8 mouse cellular contexts compared by ENCODE assay signal in the genomic region with DNA sequence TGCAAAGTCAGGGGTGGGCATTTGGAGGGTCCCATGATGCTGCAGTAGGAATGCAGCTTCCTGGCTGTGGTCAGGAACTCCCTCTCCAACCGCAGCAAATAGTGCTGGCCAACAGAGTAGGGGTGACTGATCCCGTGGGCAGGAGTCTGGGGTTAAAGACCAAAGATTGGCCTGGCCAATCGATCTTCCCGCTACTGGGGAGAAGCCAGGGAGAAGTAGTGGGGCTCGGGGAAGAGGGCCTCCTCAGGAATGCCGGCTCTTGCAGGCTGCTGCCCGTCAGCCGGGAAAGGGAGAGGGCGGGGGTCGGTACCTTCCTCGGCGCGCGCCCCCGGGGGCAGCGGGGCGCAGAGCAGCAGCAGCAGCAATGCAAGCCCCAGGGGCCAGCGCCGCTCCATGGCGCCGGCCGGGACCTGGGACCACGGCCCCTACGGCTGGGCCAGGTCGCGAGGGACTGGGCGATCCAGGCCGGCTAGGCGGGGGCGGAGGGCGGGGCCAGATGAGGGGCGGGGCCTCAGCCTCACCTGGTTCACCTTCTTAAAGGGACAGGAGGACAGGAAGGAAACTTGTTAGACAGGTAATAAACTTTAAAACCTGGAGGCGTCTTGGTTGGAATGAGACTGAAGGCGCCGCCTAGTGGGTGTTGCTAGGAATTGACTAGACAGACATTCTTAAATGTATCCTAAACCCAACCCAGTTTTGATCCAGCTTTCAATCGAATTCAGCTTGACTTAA. TPM values are rescaled to one million over a fixed set of nuclear protein-coding genes. Genes with fewer than 3 reads are reported as not detected.
DNase-seq lines count a peak whose midpoint lies in the region; ATAC-seq and TF ChIP-seq lines count a peak whose summit lies in the region.

A gene (minus strand): TSS at position 453 of the 732 bp plus-strand sequence.

- WGBS in heart, embryonic 12.5 days: 1% methylated on average over 35 of the region's 36 CpGs
- WGBS in kidney, embryonic 16.5 days: under 1% methylated on average over 31 of the region's 36 CpGs

- CTCF ChIA-PET in Patski (lab: Charles Lee): interaction anchor here (1.0 to 3.2 kb wide), 5 partner anchors 10 to 24 kb away, joined by 3 to 13 read pairs (median 6); a partner anchor contains a TSS

- peak; percentile 70 for TF ChIP-seq CTCF in Patski (IDR thresholded peaks at IDR 0.05)

- peaks cover 66% of the 10 kb centered on the region for H3K4me1 ChIP-seq in heart, embryonic 12.5 days (replicated peaks)
- H3K4me1 ChIP-seq in kidney, embryonic 16.5 days (ENCODE audit: insufficient read depth, low read length): peaks cover 21% of the 10 kb centered on the region

- H3K27me3 ChIP-seq in Patski: no peaks in the 10 kb centered on the region
- no peaks in the 10 kb centered on the region for H3K27me3 ChIP-seq in heart, embryonic 12.5 days (replicated peaks)
- no peaks in the 10 kb centered on the region for H3K27me3 ChIP-seq in kidney, embryonic 16.5 days (ENCODE audit: insufficient read depth, low read length)

- ATAC-seq in Patski: peak; percentile 46
- peak; percentile 58 for ATAC-seq in heart, embryonic 12.5 days (ENCODE audit: insufficient number of reproducible peaks, low FRiP score)
- ATAC-seq in kidney, embryonic 16.5 days (ENCODE audit: low FRiP score, low TSS enrichment): peak; percentile 87

- in situ Hi-C loops in Patski (cut with MboI; ENCODE audit: low pct_unique_long_range_greater_than_20kb): no loop called here

- peak within 1 kb of the TSS; percentile 58 for H3K4me3 ChIP-seq in heart, embryonic 12.5 days
- H3K4me3 ChIP-seq in kidney, embryonic 16.5 days (ENCODE audit: low read length): peak within 1 kb of the TSS; percentile 51

- peak within 1 kb of the TSS; percentile 49; the same call in 1 of the 2 replicates for H3K27ac ChIP-seq in heart, embryonic 12.5 days (ENCODE audit: poor library complexity, severe bottlenecking)
- no peak within 1 kb of the TSS for H3K27ac ChIP-seq in kidney, embryonic 16.5 days (ENCODE audit: low read length)

- intact Hi-C loops in gastrocnemius, postnatal 36 days (cut with DNase I): no loop called here

- peak; percentile 59 for DNase-seq in gastrocnemius, adult 18-20 months (ENCODE audit: low spot score)
- no peak for DNase-seq in gastrocnemius, postnatal 36 days
- DNase-seq in Patski (ENCODE audit: low read depth, low spot score): no peak
- peak; percentile 64 to 70 for DNase-seq in cerebellum, postnatal 36 days
- DNase-seq in lung, postnatal 14 days: peak; percentile 81
- DNase-seq in right cerebral cortex, postnatal 14 days: peak; percentile 62

- peak within 1 kb of the TSS; percentile 97 for H3K4me2 ChIP-seq in heart, embryonic 12.5 days
- H3K4me2 ChIP-seq in kidney, embryonic 16.5 days (replicated peaks; ENCODE audit: low read depth, low read length): peak within 1 kb of the TSS; percentile 77

- H3K36me3 ChIP-seq in heart, embryonic 12.5 days: no peaks in the 10 kb centered on the region
- H3K36me3 ChIP-seq in kidney, embryonic 16.5 days (ENCODE audit: insufficient read depth, low read length): no peaks in the 10 kb centered on the region

- H3K9me3 ChIP-seq in heart, embryonic 12.5 days (replicated peaks): no peaks in the 10 kb centered on the region
- H3K9me3 ChIP-seq in kidney, embryonic 16.5 days (ENCODE audit: low read length): no peaks in the 10 kb centered on the region

- POLR2A ChIA-PET in Patski (lab: Charles Lee): interaction anchor here (0.6 kb wide), 1 partner anchor 23 kb away, joined by 3 read pairs; no protein-coding TSS in a partner anchor

- H3K9ac ChIP-seq in heart, embryonic 12.5 days: peak within 1 kb of the TSS; percentile 79
- H3K9ac ChIP-seq in kidney, embryonic 16.5 days (replicated peaks; ENCODE audit: low read length): peak within 1 kb of the TSS; percentile 62

RNA-seq across cellular contexts. Expression of the gene that starts here (rescaled TPM):
- total RNA-seq in gastrocnemius, adult 18-20 months (2021): under 1 TPM; 0.07 to 0.23 TPM
- total RNA-seq in gastrocnemius, postnatal 36 days (2021): under 1 TPM in 1 of 2 experiments, not detected in 1; 0.10 TPM
- 0.27 TPM for polyA plus RNA-seq in Patski (2021)
- polyA plus RNA-seq in heart, embryonic 12.5 days (2016; fragmentation: Nextera tagmentation; extraction: Ambion mirVana): 4.7 and 5.5 TPM in 2 replicates
- 8.2 and 8.6 TPM in 2 replicates for polyA plus RNA-seq in kidney, embryonic 16.5 days (2015; fragmentation: Nextera tagmentation; extraction: Ambion mirVana)

Comparison
In these comparisons a context has a peak if more than half of its experiments do, and no peak if none do; other contexts are left out.
1. Peak in DNase-seq in gastrocnemius, adult 18-20 months; RNA of the gene not detected or under 1 TPM.
2. Peak in ATAC-seq in Patski; RNA of the gene not detected or under 1 TPM.
3. DNase-seq: peak in cerebellum, postnatal 36 days (2 of 2), lung, postnatal 14 days (single experiment) and right cerebral cortex, postnatal 14 days (single experiment); none in gastrocnemius, postnatal 36 days (0 of 2) and Patski (single experiment).
4. Peak in every context shown above with its lines, with median percentiles within 50 percentile points of each other: ATAC-seq.